Mouse (Mus musculus): ENCODE results near the gene A630095N17Rik. TPM values are rescaled to one million over a fixed set of nuclear protein-coding genes. Genes with fewer than 3 reads are reported as not detected.

A630095N17Rik gene
- total RNA-seq (2012; rRNA removed): not detected in 2 replicates

DNA sequence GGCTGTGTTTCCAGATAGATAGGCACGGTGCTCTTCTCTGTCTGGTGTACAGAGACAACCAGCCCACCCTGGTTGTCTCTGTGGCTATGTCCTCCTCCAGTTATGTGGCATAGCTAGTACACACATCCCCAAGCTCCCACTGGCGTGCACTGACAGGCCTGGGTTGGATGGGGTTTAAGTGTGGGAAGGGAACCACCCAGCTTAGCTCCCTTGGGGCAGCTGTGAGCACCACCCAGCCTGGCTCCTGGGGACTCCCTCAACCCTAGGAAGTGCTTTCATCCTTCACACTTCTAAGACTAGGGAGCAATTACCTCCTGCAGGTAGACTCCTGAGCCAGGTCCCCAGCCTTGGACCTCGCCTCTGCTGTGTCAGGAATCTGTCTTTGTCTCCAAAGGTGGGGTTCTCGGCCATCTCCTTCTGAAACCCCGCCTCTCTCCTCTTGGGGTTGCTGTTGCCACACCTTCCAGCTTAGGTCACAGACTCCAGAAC, at the start of gene A630095N17Rik:
Gene A630095N17Rik (minus strand): TSS at position 439 of the 489 bp plus-strand sequence.
- no peak within 1 kb of the TSS for H3K4me3 ChIP-seq (ENCODE audit: insufficient read depth in 1 of 2, low read depth in 1 of 2, low read length in 2 of 2, poor library complexity in 1 of 2, severe bottlenecking in 1 of 2)
- in situ Hi-C loops (cut with MboI; ENCODE audit: low sequenced_read_pairs in 2 of 2, unreplicated experiment in 2 of 2): no loop called here
- DNase-seq (ENCODE audit: low read depth, low spot score): no peak
- no peak within 1 kb of the TSS for H3K27ac ChIP-seq (ENCODE audit: insufficient read depth, low read depth, low read length, poor library complexity, severe bottlenecking)
- H3K36me3 ChIP-seq (ENCODE audit: control insufficient read depth, insufficient read depth, low read length, poor library complexity, severe bottlenecking): no peaks in the 10 kb centered on the region
- peaks cover 2 to 13% of the 10 kb centered on the region in 2 experiments for H3K4me1 ChIP-seq (ENCODE audit: control insufficient read depth in 2 of 2, insufficient read depth in 2 of 2, low read length in 2 of 2, poor library complexity in 1 of 2)
- no peak within 1 kb of the TSS for H3K9ac ChIP-seq (ENCODE audit: insufficient read depth, low read depth, low read length, poor library complexity, severe bottlenecking)
- no peak for TF ChIP-seq CHD2 (IDR thresholded peaks at IDR 0.05; ENCODE audit: low read depth, low read length)
- no peak for TF ChIP-seq HCFC1 (IDR thresholded peaks at IDR 0.05; ENCODE audit: borderline replicate concordance, insufficient read depth, low read length)
- TF ChIP-seq ZNF384 (IDR thresholded peaks at IDR 0.05; ENCODE audit: low read depth, low read length): no peak
- no peak for TF ChIP-seq MAFK (IDR thresholded peaks at IDR 0.05; ENCODE audit: insufficient read depth, low read depth, low read length)
- TF ChIP-seq ZC3H11A (IDR thresholded peaks at IDR 0.05; ENCODE audit: borderline replicate concordance, low read depth, low read length): no peak
- no peaks in the 10 kb centered on the region for H3K9me3 ChIP-seq (ENCODE audit: control insufficient read depth, insufficient read depth, low read depth, low read length)

DNA sequence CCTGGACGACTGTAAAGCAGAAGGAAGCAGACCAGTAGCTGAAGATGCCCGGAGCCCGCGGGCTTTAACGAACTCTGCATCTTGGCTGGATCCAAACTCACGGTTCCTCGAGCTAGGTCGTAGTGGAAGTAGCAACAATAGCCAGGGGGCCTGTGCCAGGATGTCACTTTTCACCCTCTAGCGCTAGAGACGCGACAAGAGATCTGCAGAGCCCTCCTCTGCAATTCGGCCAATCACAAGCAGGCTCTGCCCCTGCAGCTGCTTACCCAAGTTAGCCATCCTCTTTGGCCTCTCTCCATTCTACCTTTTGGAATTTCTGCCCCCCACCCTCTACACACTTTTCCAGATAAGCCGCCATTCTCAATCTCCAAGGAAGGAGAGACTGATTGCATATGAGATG, 46.3 kb upstream of the A630095N17Rik start, which contains the start of gene Resp18:
Gene Resp18 (minus strand): TSS at position 188 of the 400 bp plus-strand sequence.
- Histone ChIP-seq H3K9ac (ENCODE audit: insufficient read depth, low read depth, low read length, poor library complexity, severe bottlenecking) (no peak within 1 kb of the TSS), H3K36me3 (ENCODE audit: control insufficient read depth, insufficient read depth, low read length, poor library complexity, severe bottlenecking) (no peaks in the 10 kb centered on the region), H3K4me3 (ENCODE audit: insufficient read depth in 1 of 2, low read depth in 1 of 2, low read length in 2 of 2, poor library complexity in 1 of 2, severe bottlenecking in 1 of 2) (peak within 1 kb of the TSS; percentile 38 to 39; a peak in 3 of 4 replicates), H3K9me3 (ENCODE audit: control insufficient read depth, insufficient read depth, low read depth, low read length) (no peaks in the 10 kb centered on the region), H3K4me1 (ENCODE audit: control insufficient read depth in 2 of 2, insufficient read depth in 2 of 2, low read length in 2 of 2, poor library complexity in 1 of 2) (no peaks in the 10 kb centered on the region), H3K27ac (ENCODE audit: insufficient read depth, low read depth, low read length, poor library complexity, severe bottlenecking) (no peak within 1 kb of the TSS)
- TF ChIP-seq CHD2 (IDR thresholded peaks at IDR 0.05; ENCODE audit: low read depth, low read length) (no peak), ZNF384 (IDR thresholded peaks at IDR 0.05; ENCODE audit: low read depth, low read length) (no peak), ZC3H11A (IDR thresholded peaks at IDR 0.05; ENCODE audit: borderline replicate concordance, low read depth, low read length) (no peak), HCFC1 (IDR thresholded peaks at IDR 0.05; ENCODE audit: borderline replicate concordance, insufficient read depth, low read length) (no peak), MAFK (IDR thresholded peaks at IDR 0.05; ENCODE audit: insufficient read depth, low read depth, low read length) (no peak)
- in situ Hi-C loops (cut with MboI; ENCODE audit: low sequenced_read_pairs in 2 of 2, unreplicated experiment in 2 of 2): no loop called here
- no peak for DNase-seq (ENCODE audit: low read depth, low spot score)

DNA sequence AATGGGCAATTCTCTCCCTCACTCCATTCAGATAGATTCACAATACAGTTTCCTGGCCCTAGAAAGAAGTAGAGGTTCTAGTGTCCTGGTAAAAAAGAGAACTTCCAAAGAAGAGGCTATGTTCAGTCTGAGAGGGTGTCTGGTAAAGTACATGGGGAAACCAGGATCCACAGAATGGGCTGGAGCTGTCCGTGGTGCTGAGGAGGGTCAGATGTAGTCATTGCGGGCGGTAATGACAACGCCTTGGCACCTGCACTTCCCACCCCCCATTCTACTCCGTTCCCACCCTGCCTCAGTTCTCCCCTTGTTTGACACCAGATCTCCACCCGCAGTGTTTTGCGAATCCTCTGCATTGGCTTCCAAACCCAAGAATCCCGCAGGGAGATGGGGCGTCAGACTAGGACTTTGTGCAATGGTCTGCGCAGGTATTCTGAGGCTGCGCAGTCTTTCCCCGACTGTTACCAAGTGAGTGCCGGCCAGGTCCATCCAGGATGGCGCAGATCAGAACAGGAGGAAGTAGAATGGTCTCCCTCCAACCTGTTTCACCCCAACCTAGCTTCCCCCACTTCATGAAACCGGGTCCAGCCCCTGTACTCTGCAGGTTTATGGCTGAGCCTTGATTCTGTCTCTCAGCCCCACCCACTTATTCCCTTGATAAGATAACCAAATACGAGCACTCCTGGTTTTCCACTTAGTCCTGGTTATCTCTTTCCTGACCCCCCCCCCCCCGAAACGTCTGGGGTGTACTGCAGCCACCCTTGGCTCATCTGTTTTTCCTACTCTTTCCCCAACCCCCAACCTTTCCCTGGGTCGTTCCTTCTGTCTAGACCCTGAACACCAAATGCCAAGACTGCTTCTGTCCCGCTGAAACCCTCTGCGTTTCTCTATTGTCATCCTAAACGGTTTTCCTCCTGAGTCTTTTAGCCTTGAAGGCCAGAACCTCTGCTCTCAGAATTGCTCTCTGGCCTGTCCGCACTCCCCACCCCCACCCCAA, 45.6 kb upstream of the A630095N17Rik start:
- H3K36me3 ChIP-seq (ENCODE audit: control insufficient read depth, insufficient read depth, low read length, poor library complexity, severe bottlenecking): no peaks in the 10 kb centered on the region
- peak; percentile 70 for DNase-seq (ENCODE audit: low read depth, low spot score)
- H3K4me3 ChIP-seq (ENCODE audit: insufficient read depth in 1 of 2, low read depth in 1 of 2, low read length in 2 of 2, poor library complexity in 1 of 2, severe bottlenecking in 1 of 2): peak overlapping the region; percentile 38 to 39; a peak in 3 of 4 replicates
- H3K4me1 ChIP-seq (ENCODE audit: control insufficient read depth in 2 of 2, insufficient read depth in 2 of 2, low read length in 2 of 2, poor library complexity in 1 of 2): no peaks in the 10 kb centered on the region
- no peaks in the 10 kb centered on the region for H3K9me3 ChIP-seq (ENCODE audit: control insufficient read depth, insufficient read depth, low read depth, low read length)
- no peak overlapping the region for H3K27ac ChIP-seq (ENCODE audit: insufficient read depth, low read depth, low read length, poor library complexity, severe bottlenecking)
- TF ChIP-seq CHD2 (IDR thresholded peaks at IDR 0.05; ENCODE audit: low read depth, low read length): no peak
- TF ChIP-seq MAFK (IDR thresholded peaks at IDR 0.05; ENCODE audit: insufficient read depth, low read depth, low read length): no peak
- no peak for TF ChIP-seq HCFC1 (IDR thresholded peaks at IDR 0.05; ENCODE audit: borderline replicate concordance, insufficient read depth, low read length)
- TF ChIP-seq ZC3H11A (IDR thresholded peaks at IDR 0.05; ENCODE audit: borderline replicate concordance, low read depth, low read length): no peak
- no peak for TF ChIP-seq ZNF384 (IDR thresholded peaks at IDR 0.05; ENCODE audit: low read depth, low read length)
- in situ Hi-C loops (cut with MboI; ENCODE audit: low sequenced_read_pairs in 2 of 2, unreplicated experiment in 2 of 2): no loop called here
- H3K9ac ChIP-seq (ENCODE audit: insufficient read depth, low read depth, low read length, poor library complexity, severe bottlenecking): no peak overlapping the region

DNA sequence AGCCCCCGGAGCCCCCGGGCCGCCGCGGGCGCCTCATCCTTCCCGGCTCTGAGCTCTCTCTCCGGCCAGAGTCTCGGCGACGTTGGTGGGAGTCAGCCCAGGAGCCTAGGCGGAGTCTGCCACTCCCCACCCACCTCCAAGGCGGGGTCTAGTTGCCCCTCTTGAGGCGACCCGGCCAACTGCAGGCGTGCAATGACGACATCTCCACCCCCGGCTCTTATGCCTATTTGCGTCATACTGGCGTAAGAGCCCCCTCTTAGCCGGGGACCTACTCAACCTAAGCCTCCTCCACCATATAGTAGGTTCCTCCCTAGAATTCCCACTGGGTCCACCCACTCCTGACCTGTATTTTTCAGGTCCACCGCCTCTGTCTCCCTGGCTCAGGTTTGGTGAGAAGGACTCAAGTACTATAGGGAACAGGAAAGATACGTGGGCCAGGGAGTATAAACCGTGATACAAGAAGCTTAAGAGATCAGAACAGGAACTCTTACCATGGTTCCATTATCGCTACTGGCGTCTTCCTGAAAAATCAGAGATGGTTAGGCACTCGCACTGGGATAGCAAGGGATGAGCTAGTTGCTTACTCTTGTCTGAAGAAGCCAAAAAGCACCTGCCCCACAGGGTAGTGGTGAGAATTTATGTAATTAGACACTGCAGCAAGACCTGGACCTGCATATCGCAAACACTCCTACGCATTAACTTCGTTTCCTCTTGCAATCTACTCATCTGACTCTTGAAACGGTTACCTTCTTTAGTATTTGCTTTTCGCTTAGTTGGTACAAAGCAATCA, 32.4 kb upstream of the A630095N17Rik start, which contains the start of gene Ptprn:
Gene Ptprn (minus strand): TSS at position 412 of the 790 bp plus-strand sequence.
- in situ Hi-C loops (cut with MboI; ENCODE audit: low sequenced_read_pairs in 2 of 2, unreplicated experiment in 2 of 2): no loop called here
- H3K4me3 ChIP-seq (ENCODE audit: insufficient read depth in 1 of 2, low read depth in 1 of 2, low read length in 2 of 2, poor library complexity in 1 of 2, severe bottlenecking in 1 of 2): peak within 1 kb of the TSS; percentile 60 to 75
- no peak within 1 kb of the TSS for H3K27ac ChIP-seq (ENCODE audit: insufficient read depth, low read depth, low read length, poor library complexity, severe bottlenecking)
- no peaks in the 10 kb centered on the region for H3K9me3 ChIP-seq (ENCODE audit: control insufficient read depth, insufficient read depth, low read depth, low read length)
- peak within 1 kb of the TSS; percentile 33 for H3K9ac ChIP-seq (ENCODE audit: insufficient read depth, low read depth, low read length, poor library complexity, severe bottlenecking)
- DNase-seq (ENCODE audit: low read depth, low spot score): no peak
- no peak for TF ChIP-seq HCFC1 (IDR thresholded peaks at IDR 0.05; ENCODE audit: borderline replicate concordance, insufficient read depth, low read length)
- no peak for TF ChIP-seq MAFK (IDR thresholded peaks at IDR 0.05; ENCODE audit: insufficient read depth, low read depth, low read length)
- no peak for TF ChIP-seq ZNF384 (IDR thresholded peaks at IDR 0.05; ENCODE audit: low read depth, low read length)
- no peak for TF ChIP-seq CHD2 (IDR thresholded peaks at IDR 0.05; ENCODE audit: low read depth, low read length)
- no peak for TF ChIP-seq ZC3H11A (IDR thresholded peaks at IDR 0.05; ENCODE audit: borderline replicate concordance, low read depth, low read length)
- H3K4me1 ChIP-seq (ENCODE audit: control insufficient read depth in 2 of 2, insufficient read depth in 2 of 2, low read length in 2 of 2, poor library complexity in 1 of 2): peaks cover 0 to 4% of the 10 kb centered on the region in 2 experiments; a peak in 1 of 4 replicates
- H3K36me3 ChIP-seq (ENCODE audit: control insufficient read depth, insufficient read depth, low read length, poor library complexity, severe bottlenecking): no peaks in the 10 kb centered on the region

Measured in ES-E14 (cell line).